Mouse (Mus musculus): Measurements from ENCODE around the gene Fbxl19.
"Not testable (repeated sequence)": the region's sequence is repeated elsewhere in the genome, so short reads cannot be mapped to it uniquely, and the experiment has no call there.

The Fbxl19 gene

GRCm38 (mm10) chr7:127730170-127730569, 14.2 kb upstream of the Fbxl19 start:
- DNase-seq: no peak

- DNase-seq: not testable (repeated sequence)
These were observed 12.3 kb upstream of the Fbxl19 start, which contains the start of gene Ctf2 for GRCm38 (mm10) chr7:127732066-127732465. Ctf2 (minus strand) TSS chr7:127732166.

GRCm38 (mm10) chr7:127745251-127745651, 908 bp downstream of the Fbxl19 start:
- DNase-seq: peak; percentile 97

GRCm38 (mm10) chr7:127745652-127746493, 1.5 kb downstream of the Fbxl19 start:
- peak; percentile 100 for DNase-seq

GRCm38 (mm10) chr7:127746494-127747491, 2.5 kb downstream of the Fbxl19 start:
- DNase-seq: peak; percentile 84

- DNase-seq: peak; percentile 64
These were observed 3.4 kb downstream of the Fbxl19 start for GRCm38 (mm10) chr7:127747559-127748234.

- no peak for DNase-seq
These were observed 3.9 kb downstream of the Fbxl19 start for GRCm38 (mm10) chr7:127748235-127748560.

GRCm38 (mm10) chr7:127750131-127751127, 6.1 kb downstream of the Fbxl19 start:
- DNase-seq: peak; percentile 80

GRCm38 (mm10) chr7:127751619-127752018, 7.3 kb downstream of the Fbxl19 start:
- DNase-seq: no peak

GRCm38 (mm10) chr7:127752069-127752468, 7.7 kb downstream of the Fbxl19 start:
- DNase-seq: peak; percentile 53

- DNase-seq: no peak
These were observed 8.8 kb downstream of the Fbxl19 start for GRCm38 (mm10) chr7:127753158-127753557.

GRCm38 (mm10) chr7:127753741-127754140, 9.4 kb downstream of the Fbxl19 start:
- no peak for DNase-seq

GRCm38 (mm10) chr7:127759716-127760115, 15.4 kb downstream of the Fbxl19 start:
- no peak for DNase-seq

GRCm38 (mm10) chr7:127760478-127760877, 16.1 kb downstream of the Fbxl19 start:
- no peak for DNase-seq

GRCm38 (mm10) chr7:127761026-127761425, 16.7 kb downstream of the Fbxl19 start:
- peak; percentile 73 for DNase-seq

- no peak for DNase-seq
These were observed 19.3 kb downstream of the Fbxl19 start for GRCm38 (mm10) chr7:127763642-127764041.

GRCm38 (mm10) chr7:127765756-127766155, 21.4 kb downstream of the Fbxl19 start:
- no peak for DNase-seq

- no peak for DNase-seq
These were observed 22.7 kb downstream of the Fbxl19 start for GRCm38 (mm10) chr7:127766851-127767609.

GRCm38 (mm10) chr7:127767671-127768345, 23.5 kb downstream of the Fbxl19 start:
- peak; percentile 67 for DNase-seq

- DNase-seq: peak; percentile 65
These were observed 24.1 kb downstream of the Fbxl19 start for GRCm38 (mm10) chr7:127768346-127768996.

All from cerebellum, adult 9-11 months (tissue).